Mouse (Mus musculus): ENCODE results near the gene Tedc2. TPM values are rescaled to one million over a fixed set of nuclear protein-coding genes. Genes with fewer than 3 reads are reported as not detected.
A peak's percentile ranks its signal among the peaks of the same experiment; 100 is the strongest.

The Tedc2 gene
- total RNA-seq (2021), result 1 to 10 TPM; 7.3 to 8.5 TPM
- long read RNA-seq, transcript Tedc2-201 (10 exons, 2,166 nt), result major isoform, 11 of 14 reads
- long read RNA-seq, partial matches to known transcripts, result 1 of 14 reads
- long read RNA-seq, other reads (novel, unspliced or antisense), result 0 of 14 reads

GRCm38 (mm10) chr17:24220435-24221411 is at the start of gene Tedc2:
Gene Tedc2 (minus strand): TSS chr17:24220851.
- DNase-seq (ENCODE audit: low spot score in 2 of 2), result peak; percentile 91 to 94

- DNase-seq (ENCODE audit: low spot score in 2 of 2), result no peak
These were observed 46.5 kb upstream of the Tedc2 start for GRCm38 (mm10) chr17:24267133-24267532.

GRCm38 (mm10) chr17:24264766-24265165 is 44.1 kb upstream of the Tedc2 start:
- DNase-seq (ENCODE audit: low spot score in 2 of 2), result no peak

GRCm38 (mm10) chr17:24260516-24260915 is 39.9 kb upstream of the Tedc2 start:
- DNase-seq (ENCODE audit: low spot score in 2 of 2), result no peak

GRCm38 (mm10) chr17:24259702-24260101 is 39.1 kb upstream of the Tedc2 start:
- DNase-seq (ENCODE audit: low spot score in 2 of 2), result no peak

- no peak for DNase-seq (ENCODE audit: low spot score in 2 of 2)
These were observed 38.3 kb upstream of the Tedc2 start for GRCm38 (mm10) chr17:24258981-24259380.

GRCm38 (mm10) chr17:24252329-24252728 is 31.7 kb upstream of the Tedc2 start:
- no peak for DNase-seq (ENCODE audit: low spot score in 2 of 2)

- DNase-seq (ENCODE audit: low spot score in 2 of 2), result peak; percentile 96 to 97
These were observed 30.8 kb upstream of the Tedc2 start, which contains the start of gene Ccnf for GRCm38 (mm10) chr17:24251320-24252069. Gene Ccnf (minus strand): TSS chr17:24251484.

- no peak for DNase-seq (ENCODE audit: low spot score in 2 of 2)
These were observed 30.3 kb upstream of the Tedc2 start for GRCm38 (mm10) chr17:24250988-24251319.

GRCm38 (mm10) chr17:24248641-24249040 is 28.0 kb upstream of the Tedc2 start:
- no peak for DNase-seq (ENCODE audit: low spot score in 2 of 2)

GRCm38 (mm10) chr17:24244061-24244460 is 23.4 kb upstream of the Tedc2 start:
- DNase-seq (ENCODE audit: low spot score in 2 of 2), result peak in 1 of 2 experiments; percentile 13

- DNase-seq (ENCODE audit: low spot score in 2 of 2), result no peak
These were observed 22.8 kb upstream of the Tedc2 start for GRCm38 (mm10) chr17:24243311-24243969.

- no peak for DNase-seq (ENCODE audit: low spot score in 2 of 2)
These were observed 16.3 kb upstream of the Tedc2 start for GRCm38 (mm10) chr17:24236921-24237320.

GRCm38 (mm10) chr17:24236479-24236878 is 15.8 kb upstream of the Tedc2 start:
- no peak for DNase-seq (ENCODE audit: low spot score in 2 of 2)

- no peak for DNase-seq (ENCODE audit: low spot score in 2 of 2)
These were observed 7.3 kb upstream of the Tedc2 start for GRCm38 (mm10) chr17:24227941-24228340.

GRCm38 (mm10) chr17:24226721-24227120 is 6.1 kb upstream of the Tedc2 start:
- DNase-seq (ENCODE audit: low spot score in 2 of 2), result no peak

- no peak for DNase-seq (ENCODE audit: low spot score in 2 of 2)
These were observed 5.2 kb upstream of the Tedc2 start for GRCm38 (mm10) chr17:24225851-24226250.

- DNase-seq (ENCODE audit: low spot score in 2 of 2), result no peak
These were observed 4.1 kb upstream of the Tedc2 start for GRCm38 (mm10) chr17:24224741-24225140.

- DNase-seq (ENCODE audit: low spot score in 2 of 2), result no peak
These were observed 2.9 kb upstream of the Tedc2 start for GRCm38 (mm10) chr17:24223513-24223912.

GRCm38 (mm10) chr17:24222653-24223052 is 2.0 kb upstream of the Tedc2 start:
- DNase-seq (ENCODE audit: low spot score in 2 of 2), result no peak

- no peak for DNase-seq (ENCODE audit: low spot score in 2 of 2)
These were observed 3.8 kb downstream of the Tedc2 start for GRCm38 (mm10) chr17:24216836-24217235.

Data from layer of hippocampus, adult 18-20 months (tissue).